Mouse (Mus musculus): ENCODE results near the gene Leprot. TPM values are rescaled to one million over a fixed set of nuclear protein-coding genes. Genes with fewer than 3 reads are reported as not detected.

The Leprot gene
- total RNA-seq (2021) = 10 to 100 TPM; 24.2 to 30.2 TPM
- 37.9 and 59.2 TPM in 2 replicates for polyA plus RNA-seq (2012; rRNA removed)
- long read RNA-seq, transcript Leprot-201 (4 exons, 1,898 nt) = major isoform, 33 of 33 reads
- long read RNA-seq, partial matches to known transcripts = 0 of 33 reads
- long read RNA-seq, other reads (novel, unspliced or antisense) = 0 of 33 reads

DNA sequence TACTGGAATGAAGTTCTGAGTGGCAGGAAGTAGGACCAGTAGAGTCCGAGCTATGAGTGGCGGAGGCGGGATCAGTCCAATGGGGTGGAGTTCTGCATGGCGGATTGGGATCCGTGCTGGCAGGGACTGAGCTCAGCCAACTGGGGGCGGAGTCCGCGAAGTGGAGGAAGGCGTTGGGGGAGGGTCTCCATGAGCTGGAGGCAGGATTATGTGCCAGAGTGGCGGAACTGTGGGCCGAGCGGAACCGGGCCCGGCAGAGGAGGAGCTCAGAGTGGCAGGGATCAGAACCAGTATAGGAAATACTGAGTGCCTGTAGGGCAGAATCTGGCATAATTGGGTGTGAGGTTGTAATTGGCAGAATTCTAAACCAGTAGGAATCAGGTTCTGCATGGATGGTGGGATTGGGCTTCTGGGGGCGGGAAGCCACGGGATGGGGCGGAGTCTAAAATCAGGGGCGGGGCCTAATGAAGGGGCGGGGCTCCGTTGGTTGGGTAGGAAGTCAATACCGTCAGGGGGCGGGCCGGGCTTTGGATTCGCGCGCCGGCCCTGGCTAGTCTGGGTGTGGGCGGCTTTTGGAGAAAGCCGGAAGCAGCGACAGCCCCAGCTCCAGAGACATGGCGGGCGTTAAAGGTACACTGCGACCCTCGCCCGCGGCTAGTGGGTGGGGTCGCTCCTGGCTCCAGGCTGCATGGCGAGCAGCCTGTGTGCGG is at the start of gene Leprot:
TSS of gene Leprot (plus strand) at position 523 of the 710 bp plus-strand sequence.
- under 1% methylated on average over 39 of the region's 39 CpGs for WGBS
- TF ChIP-seq CTCF (IDR thresholded peaks at IDR 0.05) (no peak), EP300 (IDR thresholded peaks at IDR 0.05; ENCODE audit: insufficient read depth, low read depth, low read length) (peak; percentile 40; the same call in 1 of the 2 replicates), POLR2A (IDR thresholded peaks at IDR 0.05; ENCODE audit: insufficient read depth, low read depth, low read length) (peak; percentile 67)
- intact Hi-C loops (cut with DNase I) = loop anchor here (5.0 to 10.0 kb wide), 2 partner anchors 290 to 383 kb away; partner anchors contain the start of gene Jak1
- peak; percentile 100 for DNase-seq
- Histone ChIP-seq H3K27ac (peak within 1 kb of the TSS; percentile 98), H3K79me2 (replicated peaks; ENCODE audit: control insufficient read depth, insufficient read depth, low read length) (peaks cover 3% of the 10 kb centered on the region; the same call in 1 of the 2 replicates), H3K9ac (ENCODE audit: low read depth, low read length) (peak within 1 kb of the TSS; percentile 94), H3K36me3 (ENCODE audit: control insufficient read depth, insufficient read depth, low read length) (0 out of 2 replicates have a peak, but pooled peaks cover 3% of the 10 kb centered on the region), H3K4me1 (ENCODE audit: control insufficient read depth, insufficient read depth, low read length) (peaks cover 7% of the 10 kb centered on the region), H3K4me3 (peak within 1 kb of the TSS; percentile 74), H3K27me3 (ENCODE audit: control insufficient read depth, insufficient read depth, low read length) (no peaks in the 10 kb centered on the region)

GRCm38 (mm10) chr4:101601758-101602157 is 45.8 kb upstream of the Leprot start:
- no peak overlapping the region for H3K27ac ChIP-seq
- H3K36me3 ChIP-seq (ENCODE audit: control insufficient read depth, insufficient read depth, low read length) = no peaks in the 10 kb centered on the region
- DNase-seq = no peak
- H3K79me2 ChIP-seq (replicated peaks; ENCODE audit: control insufficient read depth, insufficient read depth, low read length) = no peaks in the 10 kb centered on the region
- no peak overlapping the region for H3K4me3 ChIP-seq
- no peaks in the 10 kb centered on the region for H3K27me3 ChIP-seq (ENCODE audit: control insufficient read depth, insufficient read depth, low read length)
- intact Hi-C loops (cut with DNase I) = no loop called here
- TF ChIP-seq POLR2A (IDR thresholded peaks at IDR 0.05; ENCODE audit: insufficient read depth, low read depth, low read length) (no peak), CTCF (IDR thresholded peaks at IDR 0.05) (peak; percentile 48)
- H3K9ac ChIP-seq (ENCODE audit: low read depth, low read length) = no peak overlapping the region
- H3K4me1 ChIP-seq (ENCODE audit: control insufficient read depth, insufficient read depth, low read length) = no peaks in the 10 kb centered on the region

DNA sequence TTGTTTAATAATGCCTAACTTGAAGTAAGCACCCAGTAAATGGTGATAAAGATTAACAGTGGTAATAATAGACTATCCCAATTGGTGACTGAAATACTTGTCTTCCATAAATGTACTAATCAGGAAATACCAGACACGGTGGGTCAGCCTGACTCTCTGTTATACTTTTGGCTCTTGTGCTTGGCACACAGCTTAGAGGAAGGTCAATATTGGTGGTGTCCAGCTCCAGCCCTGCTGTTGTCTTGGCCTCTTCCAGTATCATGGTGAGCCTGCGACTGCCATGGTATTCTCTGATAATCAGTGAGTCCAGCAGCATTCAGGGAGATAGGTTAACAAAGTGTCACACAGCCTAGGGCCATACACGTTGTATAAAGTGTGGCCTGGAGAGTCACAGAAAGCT is 43.9 kb upstream of the Leprot start:
- WGBS = 37% methylated on average over 3 of the region's 3 CpGs
- H3K9ac ChIP-seq (ENCODE audit: low read depth, low read length) = no peak overlapping the region
- H3K36me3 ChIP-seq (ENCODE audit: control insufficient read depth, insufficient read depth, low read length) = no peaks in the 10 kb centered on the region
- no peaks in the 10 kb centered on the region for H3K79me2 ChIP-seq (replicated peaks; ENCODE audit: control insufficient read depth, insufficient read depth, low read length)
- no peak overlapping the region for H3K27ac ChIP-seq
- no peaks in the 10 kb centered on the region for H3K4me1 ChIP-seq (ENCODE audit: control insufficient read depth, insufficient read depth, low read length)
- no peak for TF ChIP-seq POLR2A (IDR thresholded peaks at IDR 0.05; ENCODE audit: insufficient read depth, low read depth, low read length)
- no peak for TF ChIP-seq EP300 (IDR thresholded peaks at IDR 0.05; ENCODE audit: insufficient read depth, low read depth, low read length)
- H3K27me3 ChIP-seq (ENCODE audit: control insufficient read depth, insufficient read depth, low read length) = no peaks in the 10 kb centered on the region
- intact Hi-C loops (cut with DNase I) = no loop called here
- no peak overlapping the region for H3K4me3 ChIP-seq
- DNase-seq = no peak

GRCm38 (mm10) chr4:101616520-101616919 is 31.0 kb upstream of the Leprot start:
- Histone ChIP-seq H3K27me3 (ENCODE audit: control insufficient read depth, insufficient read depth, low read length) (no peaks in the 10 kb centered on the region), H3K36me3 (ENCODE audit: control insufficient read depth, insufficient read depth, low read length) (no peaks in the 10 kb centered on the region), H3K4me1 (ENCODE audit: control insufficient read depth, insufficient read depth, low read length) (no peaks in the 10 kb centered on the region), H3K79me2 (replicated peaks; ENCODE audit: control insufficient read depth, insufficient read depth, low read length) (no peaks in the 10 kb centered on the region), H3K27ac (no peak overlapping the region), H3K9ac (ENCODE audit: low read depth, low read length) (no peak overlapping the region), H3K4me3 (no peak overlapping the region)
- no peak for TF ChIP-seq CTCF (IDR thresholded peaks at IDR 0.05)
- no peak for TF ChIP-seq POLR2A (IDR thresholded peaks at IDR 0.05; ENCODE audit: insufficient read depth, low read depth, low read length)
- no peak for TF ChIP-seq EP300 (IDR thresholded peaks at IDR 0.05; ENCODE audit: insufficient read depth, low read depth, low read length)
- DNase-seq = no peak
- 76% methylated on average over 5 of the region's 5 CpGs for WGBS
- intact Hi-C loops (cut with DNase I) = no loop called here

DNA sequence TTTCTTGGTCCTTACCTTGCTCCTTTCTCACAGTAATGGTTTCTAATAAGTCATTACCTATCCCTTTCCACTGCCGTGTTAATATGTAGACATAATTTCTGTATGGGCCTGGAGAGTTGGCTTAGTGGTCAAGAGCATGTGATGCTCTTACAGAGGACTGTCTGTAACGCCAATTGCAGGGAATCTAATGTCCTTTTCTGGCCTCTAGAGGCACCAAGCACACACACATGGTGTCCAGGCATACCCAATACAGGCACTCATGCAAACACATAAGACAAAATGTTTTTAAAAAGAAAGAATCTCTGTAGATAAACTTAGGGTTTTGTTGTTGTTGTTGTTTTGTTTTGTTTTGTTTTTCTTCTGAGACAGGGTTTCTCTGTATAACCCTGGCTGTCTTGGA is 29.8 kb upstream of the Leprot start:
- intact Hi-C loops (cut with DNase I) = no loop called here
- no peak overlapping the region for H3K9ac ChIP-seq (ENCODE audit: low read depth, low read length)
- no peaks in the 10 kb centered on the region for H3K4me1 ChIP-seq (ENCODE audit: control insufficient read depth, insufficient read depth, low read length)
- DNase-seq = no peak
- 61% methylated on average over 2 of the region's 2 CpGs for WGBS
- TF ChIP-seq POLR2A (IDR thresholded peaks at IDR 0.05; ENCODE audit: insufficient read depth, low read depth, low read length) (no peak), EP300 (IDR thresholded peaks at IDR 0.05; ENCODE audit: insufficient read depth, low read depth, low read length) (no peak), CTCF (IDR thresholded peaks at IDR 0.05) (peak; percentile 36)
- no peak overlapping the region for H3K4me3 ChIP-seq
- no peaks in the 10 kb centered on the region for H3K79me2 ChIP-seq (replicated peaks; ENCODE audit: control insufficient read depth, insufficient read depth, low read length)
- no peak overlapping the region for H3K27ac ChIP-seq
- no peaks in the 10 kb centered on the region for H3K36me3 ChIP-seq (ENCODE audit: control insufficient read depth, insufficient read depth, low read length)
- H3K27me3 ChIP-seq (ENCODE audit: control insufficient read depth, insufficient read depth, low read length) = no peaks in the 10 kb centered on the region

DNA sequence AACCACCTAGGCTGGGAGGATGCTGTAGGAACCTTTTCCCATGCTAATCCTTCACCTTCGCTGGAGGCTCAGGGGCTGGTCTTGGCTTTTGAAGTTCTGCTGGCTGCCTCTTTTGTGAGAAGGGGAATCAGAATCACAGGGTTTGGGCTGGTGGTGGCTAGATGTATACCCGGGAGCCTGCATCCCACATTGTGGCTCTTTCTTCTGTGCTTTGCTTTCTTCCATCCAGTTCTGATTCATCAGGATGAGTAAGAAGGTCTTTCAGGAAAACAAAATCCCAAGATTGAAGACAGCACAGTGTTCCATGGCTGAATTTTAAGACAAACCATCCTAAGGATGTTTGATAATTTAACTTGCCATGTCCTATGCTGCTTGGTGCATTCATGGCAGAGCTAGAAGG is 27.3 kb upstream of the Leprot start:
- intact Hi-C loops (cut with DNase I) = no loop called here

More for the DNA sequence above, 27.3 kb upstream of the Leprot start:
- 65% methylated on average over 2 of the region's 2 CpGs for WGBS
- Histone ChIP-seq H3K36me3 (ENCODE audit: control insufficient read depth, insufficient read depth, low read length) (no peaks in the 10 kb centered on the region), H3K27ac (no peak overlapping the region), H3K4me1 (ENCODE audit: control insufficient read depth, insufficient read depth, low read length) (no peaks in the 10 kb centered on the region), H3K27me3 (ENCODE audit: control insufficient read depth, insufficient read depth, low read length) (no peaks in the 10 kb centered on the region), H3K79me2 (replicated peaks; ENCODE audit: control insufficient read depth, insufficient read depth, low read length) (no peaks in the 10 kb centered on the region), H3K4me3 (no peak overlapping the region), H3K9ac (ENCODE audit: low read depth, low read length) (no peak overlapping the region)
- DNase-seq = no peak
- no peak for TF ChIP-seq POLR2A (IDR thresholded peaks at IDR 0.05; ENCODE audit: insufficient read depth, low read depth, low read length)
- no peak for TF ChIP-seq EP300 (IDR thresholded peaks at IDR 0.05; ENCODE audit: insufficient read depth, low read depth, low read length)
- no peak for TF ChIP-seq CTCF (IDR thresholded peaks at IDR 0.05)

All from heart, adult 2 months (tissue).